In the genomic region with DNA sequence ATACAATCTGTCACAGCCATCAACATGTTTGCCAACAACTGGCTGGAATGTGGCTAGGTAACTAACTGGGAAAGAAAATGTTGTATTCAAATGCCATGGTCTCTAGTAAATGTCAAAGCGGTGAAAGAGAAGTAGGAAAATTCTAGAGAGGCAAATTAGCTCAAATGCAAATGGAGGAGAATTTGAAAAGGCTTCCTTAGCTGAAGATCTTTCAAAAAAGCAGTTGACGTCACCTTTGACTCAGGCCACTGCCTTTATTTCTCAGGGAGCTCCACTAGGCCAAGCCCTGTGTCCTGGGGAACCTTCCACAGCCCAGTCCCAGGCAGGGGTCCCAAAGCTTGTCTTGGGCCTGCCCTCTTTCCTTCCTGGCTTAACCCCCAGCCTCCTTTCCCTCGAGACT, we compare ENCODE assay signal across 27 mouse cellular contexts.
A peak's percentile ranks its signal among the peaks of the same experiment; 100 is the strongest.
DNase-seq lines count a peak whose midpoint lies in the region; ATAC-seq and TF ChIP-seq lines count a peak whose summit lies in the region.
"Had no signal": no experiment of that assay in that cellular context is flagged by ENCODE, and none has a peak within 500 bp of the region (broad histone marks: within the 10 kb centered on the region; RNA-seq: fewer than 3 reads in every experiment).

No protein-coding gene starts in this region.

- H3K79me2 ChIP-seq in CH12.LX (replicated peaks; ENCODE audit: control insufficient read depth, extremely low read depth, insufficient read depth, poor library complexity, severe bottlenecking) = no peaks in the 10 kb centered on the region

- no peak for ATAC-seq in forebrain, postnatal 0 days
- no peak for ATAC-seq in forebrain, embryonic 13.5 days
- no peak for ATAC-seq in limb, embryonic 11.5 days (ENCODE audit: insufficient number of reproducible peaks, low FRiP score, low TSS enrichment, low read depth)
- ATAC-seq: CD4-positive, CD25-positive, alpha-beta regulatory T cell, adult 4 months; forebrain, embryonic 14.5 days; hindbrain, embryonic 16.5 days; intestine, embryonic 15.5 days had no signal

- in situ Hi-C loops in CH12.LX (cut with MboI; ENCODE audit: low pct_ligation_motif_present, low pct_unique_long_range_greater_than_20kb, low sequenced_read_pairs) = loop anchor here (25.0 kb wide), 1 partner anchor 325 kb away; no protein-coding TSS in a partner anchor

- no peak for TF ChIP-seq CTCF in forebrain, postnatal 0 days (IDR thresholded peaks at IDR 0.05; ENCODE audit: low read depth)
- no peak for TF ChIP-seq CTCF in CH12.LX (conservative IDR thresholded peaks at IDR 0.05 in 1 of 2, IDR thresholded peaks at IDR 0.05 in 1 of 2; ENCODE audit: low read depth in 2 of 2, low read length in 2 of 2)

- dilution Hi-C loops in CH12.LX (cut with MboI; ENCODE audit: extremely low pct_ligation_motif_present, extremely low pct_unique_long_range_greater_than_20kb, low sequenced_read_pairs) = no loop called here

- H3K4me3 ChIP-seq in forebrain, postnatal 0 days (ENCODE audit: low read depth, low read length) = no peak overlapping the region
- H3K4me3 ChIP-seq in forebrain, embryonic 13.5 days = no peak overlapping the region
- H3K4me3 ChIP-seq in limb, embryonic 11.5 days (ENCODE audit: low read depth, low read length) = no peak overlapping the region
- H3K4me3 ChIP-seq in limb, embryonic 10.5 days = no peak overlapping the region
- no peak overlapping the region for H3K4me3 ChIP-seq in CH12.LX (replicated peaks in 1 of 3; ENCODE audit: low read depth in 2 of 3, low read length in 2 of 3, poor library complexity in 1 of 3)
- H3K4me3 ChIP-seq: embryonic facial prominence, embryonic 13.5 days; erythroblast, embryonic 14.5 days; heart, adult 2 months; heart, embryonic 10.5 days; heart, embryonic 13.5 days; hindbrain, embryonic 12.5 days; intestine, embryonic 15.5 days had no signal

- H3K27me3 ChIP-seq in forebrain, postnatal 0 days (ENCODE audit: insufficient read depth, low read length) = no peaks in the 10 kb centered on the region
- no peaks in the 10 kb centered on the region for H3K27me3 ChIP-seq in forebrain, embryonic 13.5 days
- no peaks in the 10 kb centered on the region for H3K27me3 ChIP-seq in limb, embryonic 11.5 days (ENCODE audit: control insufficient read depth, insufficient read depth, low read length)
- H3K27me3 ChIP-seq in limb, embryonic 10.5 days (ENCODE audit: low read depth, poor library complexity, severe bottlenecking) = no peaks in the 10 kb centered on the region
- no peaks in the 10 kb centered on the region for H3K27me3 ChIP-seq in CH12.LX (replicated peaks)
- H3K27me3 ChIP-seq: embryonic facial prominence, embryonic 13.5 days; heart, embryonic 13.5 days; hindbrain, embryonic 12.5 days; intestine, embryonic 15.5 days had no signal

- H3K9ac ChIP-seq in forebrain, postnatal 0 days = peak overlapping the region; percentile 10; the same call in 1 of the 2 replicates
- no peak overlapping the region for H3K9ac ChIP-seq in forebrain, embryonic 13.5 days
- H3K9ac ChIP-seq in limb, embryonic 11.5 days (ENCODE audit: low read length) = no peak overlapping the region
- no peak overlapping the region for H3K9ac ChIP-seq in CH12.LX (ENCODE audit: insufficient read depth, low read depth)
- H3K9ac ChIP-seq: embryonic facial prominence, embryonic 13.5 days; heart, embryonic 13.5 days; hindbrain, embryonic 12.5 days; intestine, embryonic 15.5 days had no signal

- H3K4me2 ChIP-seq in forebrain, postnatal 0 days (ENCODE audit: low read depth) = no peak overlapping the region
- no peak overlapping the region for H3K4me2 ChIP-seq in forebrain, embryonic 13.5 days
- no peak overlapping the region for H3K4me2 ChIP-seq in limb, embryonic 11.5 days (ENCODE audit: low read depth, severe bottlenecking)
- no peak overlapping the region for H3K4me2 ChIP-seq in CH12.LX (ENCODE audit: insufficient read depth, low read depth, poor library complexity, severe bottlenecking)
- H3K4me2 ChIP-seq: embryonic facial prominence, embryonic 13.5 days; heart, embryonic 13.5 days; hindbrain, embryonic 12.5 days; intestine, embryonic 15.5 days had no signal

- H3K9me3 ChIP-seq in forebrain, postnatal 0 days (ENCODE audit: low read length) = no peaks in the 10 kb centered on the region
- 0 out of 2 replicates have a peak, but pooled peaks cover 3% of the 10 kb centered on the region for H3K9me3 ChIP-seq in forebrain, embryonic 13.5 days (replicated peaks)
- no peaks in the 10 kb centered on the region for H3K9me3 ChIP-seq in limb, embryonic 11.5 days (ENCODE audit: control insufficient read depth, low read length)
- no peaks in the 10 kb centered on the region for H3K9me3 ChIP-seq in limb, embryonic 10.5 days (replicated peaks)
- H3K9me3 ChIP-seq in CH12.LX (replicated peaks; ENCODE audit: low read length) = no peaks in the 10 kb centered on the region
- H3K9me3 ChIP-seq: heart, embryonic 10.5 days; heart, embryonic 13.5 days; intestine, embryonic 15.5 days had no signal

- no peak for DNase-seq in forebrain, postnatal 0 days
- DNase-seq in limb, embryonic 11.5 days (ENCODE audit: low spot score) = peak; percentile 9
- DNase-seq in limb, embryonic 10.5 days (ENCODE audit: low spot score) = no peak
- DNase-seq in CH12.LX (ENCODE audit: extremely low read depth) = peak; percentile 14
- no peak for DNase-seq in right cerebral cortex, postnatal 36 days (ENCODE audit: low spot score in 2 of 2)
- no peak for DNase-seq in thymus, postnatal 25 days
- DNase-seq: adrenal gland, adult 2 months; adrenal gland, postnatal 14 days; cerebellum, adult 11 months; cerebellum, adult 2 months; cerebellum, adult 9-11 months; cerebellum, postnatal 25 days; gastrocnemius, postnatal 10 days; gastrocnemius, postnatal 36 days; heart, adult 2 months; heart, postnatal 14 days; heart, postnatal 4 days had no signal

- 42% methylated on average over 3 of the region's 3 CpGs for WGBS in forebrain, postnatal 0 days
- WGBS in forebrain, embryonic 13.5 days = 61% methylated on average over 3 of the region's 3 CpGs
- WGBS in limb, embryonic 11.5 days = 58% methylated on average over 3 of the region's 3 CpGs
- WGBS in limb, embryonic 10.5 days = 77% methylated on average over 3 of the region's 3 CpGs

- H3K36me3 ChIP-seq in forebrain, postnatal 0 days (ENCODE audit: insufficient read depth) = no peaks in the 10 kb centered on the region
- no peaks in the 10 kb centered on the region for H3K36me3 ChIP-seq in forebrain, embryonic 13.5 days (ENCODE audit: poor library complexity, severe bottlenecking)
- no peaks in the 10 kb centered on the region for H3K36me3 ChIP-seq in limb, embryonic 11.5 days (ENCODE audit: control insufficient read depth, insufficient read depth, low read length)
- H3K36me3 ChIP-seq in limb, embryonic 10.5 days = no peaks in the 10 kb centered on the region
- no peaks in the 10 kb centered on the region for H3K36me3 ChIP-seq in CH12.LX (replicated peaks in 1 of 2; ENCODE audit: control insufficient read depth in 1 of 2, insufficient read depth in 1 of 2, low read length in 1 of 2)
- H3K36me3 ChIP-seq: embryonic facial prominence, embryonic 13.5 days; heart, embryonic 10.5 days; heart, embryonic 13.5 days; hindbrain, embryonic 12.5 days; intestine, embryonic 15.5 days had no signal

- H3K4me1 ChIP-seq in forebrain, postnatal 0 days (ENCODE audit: insufficient read depth) = no peaks in the 10 kb centered on the region
- H3K4me1 ChIP-seq in forebrain, embryonic 13.5 days = no peaks in the 10 kb centered on the region
- no peaks in the 10 kb centered on the region for H3K4me1 ChIP-seq in limb, embryonic 11.5 days (ENCODE audit: control insufficient read depth, insufficient read depth, low read length)
- no peaks in the 10 kb centered on the region for H3K4me1 ChIP-seq in limb, embryonic 10.5 days
- peaks cover 2 to 10% of the 10 kb centered on the region in 2 experiments; a peak in 3 of 4 replicates for H3K4me1 ChIP-seq in CH12.LX (ENCODE audit: control insufficient read depth in 1 of 2, insufficient read depth in 2 of 2)
- H3K4me1 ChIP-seq: hindbrain, embryonic 12.5 days; intestine, embryonic 15.5 days had no signal

- TF ChIP-seq RAD21 in CH12.LX (IDR thresholded peaks at IDR 0.05; ENCODE audit: low read depth, low read length) = no peak

- no peak for TF ChIP-seq EP300 in CH12.LX (IDR thresholded peaks at IDR 0.05; ENCODE audit: low read length)

- TF ChIP-seq POLR2A in CH12.LX (IDR thresholded peaks at IDR 0.05; ENCODE audit: low read depth, low read length) = no peak

- H3K27ac ChIP-seq in forebrain, postnatal 0 days (ENCODE audit: low read depth, low read length) = no peak overlapping the region
- H3K27ac ChIP-seq in forebrain, embryonic 13.5 days = no peak overlapping the region
- no peak overlapping the region for H3K27ac ChIP-seq in limb, embryonic 11.5 days (replicated peaks; ENCODE audit: low read depth, low read length)
- no peak overlapping the region for H3K27ac ChIP-seq in limb, embryonic 10.5 days
- H3K27ac ChIP-seq in CH12.LX (ENCODE audit: insufficient read depth, low read depth) = no peak overlapping the region
- H3K27ac ChIP-seq: embryonic facial prominence, embryonic 13.5 days; heart, adult 2 months; heart, embryonic 10.5 days; heart, embryonic 13.5 days; hindbrain, embryonic 12.5 days; intestine, embryonic 15.5 days had no signal

TF ChIP-seq in CH12.LX, 34 proteins besides CTCF, POLR2A, EP300 and RAD21:
- TF ChIP-seq CHD1 (IDR thresholded peaks at IDR 0.05; ENCODE audit: low read depth, low read length) = no peak
- TF ChIP-seq JUN (IDR thresholded peaks at IDR 0.05; ENCODE audit: insufficient read depth, low read depth, low read length) = peak; percentile 68
- peak; percentile 51; the same call in 1 of the 2 replicates for TF ChIP-seq MEF2A (IDR thresholded peaks at IDR 0.05; ENCODE audit: borderline replicate concordance, low read depth, low read length)
- 0 out of 2 replicates have a peak, but pooled peaks have one; percentile 11 for TF ChIP-seq JUND (conservative IDR thresholded peaks at IDR 0.05; ENCODE audit: low read depth, low read length)

Comparison
In these comparisons a context has a peak if more than half of its experiments do, and no peak if none do; other contexts are left out.
1. DNase-seq: peak in limb, embryonic 11.5 days (single experiment) and CH12.LX (single experiment); none in forebrain, postnatal 0 days (single experiment), limb, embryonic 10.5 days (single experiment), right cerebral cortex, postnatal 36 days (0 of 2) and thymus, postnatal 25 days (single experiment).